Mouse (Mus musculus) lung, postnatal 0 days (tissue): Measurements from ENCODE around the gene Frmd4a.

Source experiments
- CTCF ChIP-seq: IDR thresholded peaks from 2 replicates; pipeline ENCODE4 v1.5.1; 2016; ENCODE audit warnings: antibody characterized with exemption, mild to moderate bottlenecking
- EP300 ChIP-seq: IDR thresholded peaks from 2 replicates; pipeline ENCODE4 v1.6.1; 2016; ENCODE audit warnings: antibody characterized with exemption, mild to moderate bottlenecking, control low read depth

DNA sequence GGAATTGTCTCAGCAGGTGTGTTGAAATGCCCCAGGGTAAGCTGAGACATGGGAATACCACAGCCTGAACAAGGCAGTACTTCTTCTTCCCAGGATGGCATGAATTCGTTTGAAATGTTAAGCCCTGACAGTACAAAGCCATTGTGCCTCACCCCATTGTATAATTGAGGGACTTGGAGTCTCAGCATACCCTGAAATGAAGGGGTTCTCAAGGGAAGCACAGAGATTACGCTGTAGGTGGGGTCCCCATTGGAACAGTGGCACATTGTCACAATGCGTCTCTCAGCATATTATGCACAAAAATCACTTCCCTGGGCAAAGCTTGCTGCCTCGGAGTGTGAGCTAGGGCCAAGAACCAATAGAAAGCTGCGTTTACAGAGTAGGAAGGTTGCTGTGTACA is 297.0 kb downstream of the Frmd4a start:
- TF ChIP-seq CTCF (no peak), EP300 (no peak)
